Mouse (Mus musculus): ENCODE results near the gene Serac1.

DNA sequence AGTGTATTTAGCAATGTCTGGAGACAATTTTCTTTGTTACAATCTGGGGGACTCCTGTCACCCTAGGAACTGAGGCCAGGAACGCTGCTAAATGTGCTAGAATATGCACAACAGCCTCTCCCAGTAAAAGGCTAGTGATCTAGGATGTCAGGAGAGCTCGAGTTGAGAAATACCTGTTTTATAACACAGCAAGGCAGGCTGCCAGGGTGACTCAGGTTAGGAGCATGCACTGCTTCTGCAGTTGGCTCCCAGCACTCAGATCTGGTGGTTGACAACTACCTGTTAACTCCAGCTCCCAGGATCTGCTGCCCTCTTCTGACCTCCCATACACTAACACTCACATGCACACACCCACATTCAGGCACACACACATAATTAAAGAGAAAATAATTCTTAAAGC, 13.5 kb downstream of the Serac1 start:
- TF ChIP-seq CTCF (IDR thresholded peaks at IDR 0.05; ENCODE audit: control insufficient read depth, insufficient read depth, low read length) (no peak), POLR2A (IDR thresholded peaks at IDR 0.05; ENCODE audit: borderline replicate concordance, control insufficient read depth, low read depth, low read length) (no peak)
